Mouse (Mus musculus) liver, embryonic 11.5 days (tissue): ENCODE results near the gene Mrtfa. TPM values are rescaled to one million over a fixed set of nuclear protein-coding genes. Genes with fewer than 3 reads are reported as not detected.
A peak's percentile ranks its signal among the peaks of the same experiment; 100 is the strongest.

Experiments
- ATAC-seq: fragments of 200-750 bp; cut with Nextera tagmentation; replicated peaks from 2 replicates; pipeline ENCODE4 v1.8.0; 2017; ENCODE audit warnings: moderate number of reproducible peaks, mild to moderate bottlenecking, moderate TSS enrichment, moderate library complexity; ENCODE audit not compliant: low FRiP score
- DNase-seq: peaks from one replicate; pipeline ENCODE4 v3.0.0-alpha.2; 2017; ENCODE audit warnings: low spot score
- H3K27ac ChIP-seq: fragments of 300-500 bp; sonication (generic); 2 replicates; pipeline ENCODE4 v1.5.1; 2014; ENCODE audit warnings: mild to moderate bottlenecking, low read depth, low read length, control low read depth
- H3K27me3 ChIP-seq: fragments of 300-500 bp; sonication (generic); replicated peaks from 2 replicates; pipeline ENCODE4 v1.6.1; 2014; ENCODE audit warnings: low read length, mixed read lengths; ENCODE audit not compliant: control insufficient read depth, insufficient read depth
- H3K36me3 ChIP-seq: fragments of 300-500 bp; sonication (generic); 2 replicates; pipeline ENCODE4 v1.6.1; 2014; ENCODE audit warnings: mild to moderate bottlenecking, low read length, moderate library complexity, mixed read lengths; ENCODE audit not compliant: control insufficient read depth, insufficient read depth
- H3K4me1 ChIP-seq: fragments of 300-500 bp; sonication (generic); replicated peaks from 2 replicates; pipeline ENCODE4 v1.6.1; 2014; ENCODE audit warnings: low read length, mixed read lengths; ENCODE audit not compliant: control insufficient read depth, insufficient read depth
- H3K4me2 ChIP-seq: fragments of 300-500 bp; sonication (generic); 2 replicates; pipeline ENCODE4 v1.6.1; 2014; ENCODE audit warnings: mild to moderate bottlenecking, control low read depth, moderate library complexity
- H3K4me3 ChIP-seq: fragments of 300-500 bp; sonication (generic); 2 replicates; pipeline ENCODE4 v1.5.1; 2014; ENCODE audit warnings: low read depth, low read length, control low read depth
- H3K9ac ChIP-seq: fragments of 300-500 bp; sonication (generic); 2 replicates; pipeline ENCODE4 v1.6.1; 2014; ENCODE audit warnings: low read depth, low read length, control low read depth
- H3K9me3 ChIP-seq: fragments of 300-500 bp; sonication (generic); 2 replicates; pipeline ENCODE4 v1.6.1; 2016; ENCODE audit warnings: low read length, inconsistent platforms, mixed read lengths; ENCODE audit not compliant: control insufficient read depth
- WGBS: fragments of 180-500 bp; shearing (Covaris S2); extraction: QIAGEN DNeasy Blood & Tissue Kit; methylation state at CpG from one replicate; pipeline ENCODE4 v1.1.7; 2014; 5-methylcytosine and 5-hydroxymethylcytosine counted together
- polyA plus RNA-seq: library from polyadenylated mRNA; unstranded; fragments of >200 nt; fragmentation: Nextera tagmentation; extraction: Ambion mirVana; gene quantifications from 2 replicates; pipeline ENCODE4 v1.2.1, GENCODE M21; 2014

The Mrtfa gene
- polyA plus RNA-seq = 18.9 and 20.6 TPM in 2 replicates

- no peaks in the 10 kb centered on the region for H3K27me3 ChIP-seq
- peak; percentile 99 for ATAC-seq
- WGBS = under 1% methylated on average over 46 of the region's 48 CpGs
Measured at GRCm38 (mm10) chr15:81190630-81191178, at the start of gene Mrtfa. TSS of gene Mrtfa (minus strand) at chr15:81190757.

DNA sequence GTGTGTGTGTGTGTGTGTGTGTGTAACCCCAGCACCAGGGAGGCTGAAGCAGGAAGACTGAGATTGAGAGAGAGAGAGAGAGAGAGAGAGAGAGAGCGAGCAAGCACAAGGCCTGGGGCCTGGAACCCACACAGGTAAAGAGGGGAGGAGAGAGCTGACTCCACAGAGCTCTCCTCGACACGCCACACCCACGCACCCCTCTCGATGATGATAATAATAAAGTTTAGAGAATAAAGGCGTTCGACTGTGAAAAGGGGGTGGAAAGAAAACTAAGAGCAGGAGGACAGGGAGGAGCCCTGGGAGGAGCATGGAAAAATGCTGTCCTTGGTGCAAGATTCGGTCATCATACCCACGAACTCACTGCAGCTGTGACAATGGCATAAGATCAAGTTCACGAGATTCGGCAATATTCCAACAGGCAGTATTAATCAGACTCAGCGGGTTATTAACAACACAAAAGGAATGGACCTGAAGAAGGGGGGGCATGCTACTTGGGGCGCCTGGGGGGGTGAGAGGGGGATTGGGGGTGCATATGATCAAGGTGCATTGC lies 49.3 kb upstream of the Mrtfa start:
- Histone ChIP-seq H3K4me1 (peaks cover 8% of the 10 kb centered on the region), H3K27ac (no peak overlapping the region), H3K36me3 (no peaks in the 10 kb centered on the region), H3K9me3 (no peaks in the 10 kb centered on the region), H3K4me3 (no peak overlapping the region), H3K4me2 (no peak overlapping the region), H3K9ac (no peak overlapping the region), H3K27me3 (peaks cover 31% of the 10 kb centered on the region)
- 83% methylated on average over 13 of the region's 13 CpGs for WGBS
- ATAC-seq (no peak), DNase-seq (no peak)

More at GRCm38 (mm10) chr15:81190630-81191178, at the start of gene Mrtfa:
- peak within 1 kb of the TSS; percentile 63 for H3K4me3 ChIP-seq
- DNase-seq = peak; percentile 99
- H3K36me3 ChIP-seq = no peaks in the 10 kb centered on the region
- H3K4me2 ChIP-seq = peak within 1 kb of the TSS; percentile 84
- H3K9me3 ChIP-seq = no peaks in the 10 kb centered on the region
- H3K4me1 ChIP-seq = 0 out of 2 replicates have a peak, but pooled peaks cover 3% of the 10 kb centered on the region
- H3K9ac ChIP-seq = peak within 1 kb of the TSS; percentile 65
- H3K27ac ChIP-seq = peak within 1 kb of the TSS; percentile 8; the same call in 1 of the 2 replicates

- peaks cover 31% of the 10 kb centered on the region for H3K27me3 ChIP-seq
- 24% methylated on average over 7 of the region's 7 CpGs for WGBS
Measured at GRCm38 (mm10) chr15:81239261-81239660, 48.7 kb upstream of the Mrtfa start.

DNA sequence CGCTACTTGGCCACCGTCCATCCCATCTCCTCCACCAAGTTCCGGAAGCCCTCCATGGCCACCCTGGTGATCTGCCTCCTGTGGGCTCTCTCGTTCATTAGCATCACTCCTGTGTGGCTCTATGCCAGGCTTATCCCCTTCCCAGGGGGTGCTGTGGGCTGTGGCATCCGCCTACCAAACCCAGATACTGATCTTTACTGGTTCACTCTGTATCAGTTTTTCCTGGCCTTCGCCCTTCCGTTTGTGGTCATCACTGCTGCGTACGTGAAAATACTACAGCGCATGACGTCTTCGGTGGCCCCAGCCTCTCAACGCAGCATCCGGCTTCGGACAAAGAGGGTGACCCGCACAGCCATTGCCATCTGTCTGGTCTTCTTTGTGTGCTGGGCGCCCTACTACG lies 46.9 kb upstream of the Mrtfa start:
- no peak overlapping the region for H3K4me2 ChIP-seq
- H3K9me3 ChIP-seq = no peaks in the 10 kb centered on the region
- no peaks in the 10 kb centered on the region for H3K36me3 ChIP-seq
- ATAC-seq (no peak), DNase-seq (no peak)
- H3K9ac ChIP-seq = no peak overlapping the region
- H3K27me3 ChIP-seq = peaks cover 34% of the 10 kb centered on the region
- H3K27ac ChIP-seq = no peak overlapping the region
- WGBS = 86% methylated on average over 18 of the region's 18 CpGs
- no peak overlapping the region for H3K4me3 ChIP-seq
- peaks cover 8% of the 10 kb centered on the region for H3K4me1 ChIP-seq

More at GRCm38 (mm10) chr15:81239261-81239660, 48.7 kb upstream of the Mrtfa start:
- Histone ChIP-seq H3K4me1 (peaks cover 8% of the 10 kb centered on the region), H3K4me2 (no peak overlapping the region), H3K4me3 (no peak overlapping the region), H3K27ac (no peak overlapping the region), H3K9me3 (no peaks in the 10 kb centered on the region), H3K36me3 (no peaks in the 10 kb centered on the region), H3K9ac (no peak overlapping the region)
- ATAC-seq (no peak), DNase-seq (no peak)

DNA sequence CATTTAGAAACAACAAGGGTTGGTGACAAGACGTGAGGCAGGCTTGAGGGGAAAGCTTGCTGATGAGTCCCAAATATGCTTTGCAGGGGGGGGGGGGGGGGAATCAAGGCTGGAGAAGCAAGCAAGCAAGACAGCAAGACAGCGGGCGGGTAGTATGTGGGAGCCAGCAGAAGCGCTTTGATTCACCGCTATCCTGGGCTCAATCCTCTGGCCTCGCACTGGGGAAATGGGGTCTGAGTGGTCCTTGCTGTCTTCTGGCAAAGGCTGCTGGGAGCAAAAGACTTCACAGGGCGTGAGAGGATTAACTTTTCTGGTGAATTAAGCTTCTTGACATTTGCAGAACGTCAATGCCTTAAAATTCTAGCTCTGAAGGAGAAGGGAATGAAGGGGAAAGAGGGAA lies 45.5 kb upstream of the Mrtfa start:
- peak overlapping the region; percentile 37 for H3K4me3 ChIP-seq
- H3K27me3 ChIP-seq = peaks cover 37% of the 10 kb centered on the region
- H3K9ac ChIP-seq = no peak overlapping the region
- no peaks in the 10 kb centered on the region for H3K9me3 ChIP-seq
- WGBS = 7% methylated on average over 8 of the region's 8 CpGs
- no peaks in the 10 kb centered on the region for H3K36me3 ChIP-seq
- no peak overlapping the region for H3K27ac ChIP-seq
- ATAC-seq (no peak), DNase-seq (no peak)
- peak overlapping the region; percentile 68 for H3K4me2 ChIP-seq
- peaks cover 8% of the 10 kb centered on the region for H3K4me1 ChIP-seq

- Histone ChIP-seq H3K9ac (no peak within 1 kb of the TSS), H3K27me3 (peaks cover 37% of the 10 kb centered on the region), H3K9me3 (no peaks in the 10 kb centered on the region), H3K4me1 (peaks cover 8% of the 10 kb centered on the region), H3K4me3 (peak within 1 kb of the TSS; percentile 37), H3K27ac (no peak within 1 kb of the TSS), H3K4me2 (peak within 1 kb of the TSS; percentile 68), H3K36me3 (no peaks in the 10 kb centered on the region)
- DNase-seq = peak; percentile 69
- WGBS = 3% methylated on average over 25 of the region's 25 CpGs
- ATAC-seq = no peak
Measured at GRCm38 (mm10) chr15:81235086-81235920, 44.7 kb upstream of the Mrtfa start, which contains the start of gene Mchr1. TSS of gene Mchr1 (plus strand) at chr15:81235499.

DNA sequence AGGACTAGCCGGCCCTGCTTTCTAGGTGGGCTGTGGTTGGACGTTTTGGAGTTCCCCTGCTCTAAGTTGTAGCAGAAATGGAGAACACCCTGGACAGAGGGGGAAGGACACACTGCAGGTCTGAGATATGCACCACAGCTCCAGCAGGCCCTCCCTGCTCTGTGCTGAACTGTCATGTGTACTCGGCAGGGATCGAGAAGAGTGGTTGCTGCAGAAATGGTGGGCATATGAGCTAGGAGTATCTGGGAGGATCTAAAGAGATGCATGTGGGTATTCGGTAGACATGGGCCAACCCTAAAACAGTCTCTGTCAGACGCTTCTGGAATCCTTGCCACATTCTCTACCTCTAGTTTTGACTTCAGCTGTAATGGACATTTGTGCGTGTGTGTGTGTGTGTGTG lies 40.8 kb upstream of the Mrtfa start:
- Histone ChIP-seq H3K9ac (no peak overlapping the region), H3K9me3 (no peaks in the 10 kb centered on the region), H3K4me2 (no peak overlapping the region), H3K27me3 (peaks cover 20% of the 10 kb centered on the region), H3K36me3 (no peaks in the 10 kb centered on the region), H3K27ac (no peak overlapping the region), H3K4me1 (peaks cover 8% of the 10 kb centered on the region), H3K4me3 (no peak overlapping the region)
- no peak for ATAC-seq
- 70% methylated on average over 7 of the region's 7 CpGs for WGBS
- no peak for DNase-seq

GRCm38 (mm10) chr15:81229791-81230190 lies 39.2 kb upstream of the Mrtfa start:
- no peaks in the 10 kb centered on the region for H3K4me1 ChIP-seq
- no peaks in the 10 kb centered on the region for H3K36me3 ChIP-seq
- H3K4me3 ChIP-seq = no peak overlapping the region
- H3K4me2 ChIP-seq = no peak overlapping the region
- no peak overlapping the region for H3K27ac ChIP-seq
- 58% methylated on average over 3 of the region's 3 CpGs for WGBS
- no peak overlapping the region for H3K9ac ChIP-seq
- peaks cover 6% of the 10 kb centered on the region; the same call in 1 of the 2 replicates for H3K27me3 ChIP-seq
- H3K9me3 ChIP-seq = no peaks in the 10 kb centered on the region
- no peak for DNase-seq
- no peak for ATAC-seq
